Mouse (Mus musculus): ENCODE data around the gene Krt28. TPM values are rescaled to one million over a fixed set of nuclear protein-coding genes. Genes with fewer than 3 reads are reported as not detected.

The Krt28 gene
- polyA plus RNA-seq, 1 experiment from 2014 or later: 0.17 TPM

DNA sequence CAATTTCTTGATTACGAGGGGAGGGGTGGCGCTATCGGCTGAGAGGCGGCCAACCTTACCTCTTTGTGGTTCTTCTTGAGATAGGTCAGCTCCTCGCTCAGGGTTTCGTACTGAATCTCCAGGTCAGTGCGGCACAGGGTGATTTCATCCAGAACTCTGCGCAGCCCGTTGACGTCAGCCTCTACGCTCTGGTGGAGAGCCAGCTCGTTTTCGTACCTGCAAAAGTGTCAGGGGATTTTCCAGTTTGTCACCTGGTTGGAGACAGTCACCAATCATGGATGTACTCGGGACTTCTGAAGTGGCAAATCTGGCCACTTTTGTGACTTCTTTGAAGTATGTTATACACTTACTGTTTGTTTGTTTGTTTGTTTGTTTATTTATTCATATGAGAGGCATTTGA, 53.6 kb downstream of the Krt28 start:
- Histone ChIP-seq H3K36me3 (ENCODE audit: insufficient read depth, low read length) (no peaks in the 10 kb centered on the region), H3K27ac (ENCODE audit: low read length) (no peak overlapping the region), H3K27me3 (replicated peaks; ENCODE audit: insufficient read depth, low read length) (no peaks in the 10 kb centered on the region), H3K4me1 (ENCODE audit: insufficient read depth, low read depth, low read length) (no peaks in the 10 kb centered on the region), H3K9me3 (ENCODE audit: low read length) (no peaks in the 10 kb centered on the region), H3K4me2 (replicated peaks; ENCODE audit: low read depth, low read length) (no peak overlapping the region), H3K9ac (replicated peaks; ENCODE audit: low read depth) (no peak overlapping the region), H3K4me3 (ENCODE audit: low read depth, low read length) (no peak overlapping the region)
- TF ChIP-seq CTCF (IDR thresholded peaks at IDR 0.05): no peak
- TF ChIP-seq EP300 (IDR thresholded peaks at IDR 0.05): no peak
- no peak for DNase-seq (ENCODE audit: low spot score)
- ATAC-seq: no peak
- WGBS: 83% methylated on average over 14 of the region's 14 CpGs

DNA sequence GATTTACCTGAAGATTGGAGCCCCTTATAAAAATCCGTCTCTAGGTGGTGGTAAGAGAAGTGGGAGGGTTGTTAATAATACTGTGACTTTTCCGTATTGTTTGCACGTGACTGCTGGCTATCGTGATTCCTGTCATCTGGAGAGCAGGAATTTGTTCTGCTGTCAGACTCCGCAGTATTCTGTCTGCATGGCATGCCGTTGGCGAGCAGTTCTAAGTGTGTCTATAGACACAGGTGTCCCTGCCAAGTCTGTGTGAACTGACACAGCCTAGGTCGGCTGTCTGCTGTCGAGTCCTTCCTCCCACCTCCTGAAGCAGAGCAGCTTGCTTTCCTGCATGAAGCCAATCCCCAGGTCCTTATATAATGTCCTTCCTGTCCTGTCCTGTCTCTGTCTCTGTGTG, 55.6 kb downstream of the Krt28 start:
- Histone ChIP-seq H3K4me3 (ENCODE audit: low read depth, low read length) (no peak overlapping the region), H3K9me3 (ENCODE audit: low read length) (no peaks in the 10 kb centered on the region), H3K36me3 (ENCODE audit: insufficient read depth, low read length) (no peaks in the 10 kb centered on the region), H3K9ac (replicated peaks; ENCODE audit: low read depth) (no peak overlapping the region), H3K4me1 (ENCODE audit: insufficient read depth, low read depth, low read length) (no peaks in the 10 kb centered on the region), H3K27me3 (replicated peaks; ENCODE audit: insufficient read depth, low read length) (no peaks in the 10 kb centered on the region), H3K27ac (ENCODE audit: low read length) (no peak overlapping the region), H3K4me2 (replicated peaks; ENCODE audit: low read depth, low read length) (peak overlapping the region; percentile 35)
- TF ChIP-seq CTCF (IDR thresholded peaks at IDR 0.05): no peak
- TF ChIP-seq EP300 (IDR thresholded peaks at IDR 0.05): no peak
- no peak for ATAC-seq
- DNase-seq (ENCODE audit: low spot score): peak; percentile 23
- 30% methylated on average over 9 of the region's 9 CpGs for WGBS

DNA sequence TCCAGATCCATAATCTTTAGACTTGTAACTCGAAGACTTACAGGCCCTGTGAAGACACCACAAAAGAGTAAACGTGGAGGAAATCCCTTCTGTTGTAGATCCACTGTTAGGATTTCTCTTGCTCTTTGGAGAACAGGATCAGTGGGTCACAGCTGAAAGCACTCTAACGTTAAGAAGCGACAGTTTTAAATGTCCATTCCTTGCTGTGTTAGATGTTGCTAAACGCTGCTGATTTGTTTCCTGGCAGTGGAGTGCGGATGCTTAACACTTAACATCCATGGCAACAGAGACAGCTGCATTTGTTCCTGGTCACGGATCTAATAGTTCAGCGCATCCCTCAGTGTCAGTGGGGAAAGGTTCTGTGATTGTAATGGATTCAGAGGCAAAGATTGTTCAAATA, 58.2 kb downstream of the Krt28 start:
- Histone ChIP-seq H3K27ac (ENCODE audit: low read length) (no peak overlapping the region), H3K4me2 (replicated peaks; ENCODE audit: low read depth, low read length) (no peak overlapping the region), H3K36me3 (ENCODE audit: insufficient read depth, low read length) (no peaks in the 10 kb centered on the region), H3K9ac (replicated peaks; ENCODE audit: low read depth) (no peak overlapping the region), H3K27me3 (replicated peaks; ENCODE audit: insufficient read depth, low read length) (no peaks in the 10 kb centered on the region), H3K9me3 (ENCODE audit: low read length) (no peaks in the 10 kb centered on the region), H3K4me3 (ENCODE audit: low read depth, low read length) (no peak overlapping the region), H3K4me1 (ENCODE audit: insufficient read depth, low read depth, low read length) (no peaks in the 10 kb centered on the region)
- WGBS: 48% methylated on average over 8 of the region's 8 CpGs
- DNase-seq (ENCODE audit: low spot score) (peak; percentile 69), ATAC-seq (peak; percentile 67)
- TF ChIP-seq EP300 (IDR thresholded peaks at IDR 0.05) (no peak), CTCF (IDR thresholded peaks at IDR 0.05) (no peak)

Other genes with a start within 250 kb of the Krt28 start
- 0.50 and 0.69 TPM in 2 replicates for gene Ccr7, start 219.8 kb downstream of the Krt28 start, polyA plus RNA-seq (2015; fragmentation: Nextera tagmentation; extraction: Ambion mirVana)
- 133 and 136 TPM in 2 replicates for gene Smarce1, start 143.9 kb downstream of the Krt28 start, polyA plus RNA-seq (2015; fragmentation: Nextera tagmentation; extraction: Ambion mirVana)
- 0.40 and 0.44 TPM in 2 replicates for gene Krt222, start 130.8 kb downstream of the Krt28 start, polyA plus RNA-seq (2015; fragmentation: Nextera tagmentation; extraction: Ambion mirVana)
- not detected in 2 replicates for gene Krt24, start 89.6 kb downstream of the Krt28 start, polyA plus RNA-seq (2015; fragmentation: Nextera tagmentation; extraction: Ambion mirVana)
- 0.11 and 0.15 TPM in 2 replicates for gene Krt25, start 52.0 kb downstream of the Krt28 start, polyA plus RNA-seq (2015; fragmentation: Nextera tagmentation; extraction: Ambion mirVana)
- gene Krt26, start 36.9 kb downstream of the Krt28 start, polyA plus RNA-seq (2015; fragmentation: Nextera tagmentation; extraction: Ambion mirVana): not detected in 2 replicates
- gene Krt27, start 23.8 kb downstream of the Krt28 start, polyA plus RNA-seq (2015; fragmentation: Nextera tagmentation; extraction: Ambion mirVana): not detected in 2 replicates
- 18.4 and 19.6 TPM in 2 replicates for gene Krt10, start 14.5 kb upstream of the Krt28 start, polyA plus RNA-seq (2015; fragmentation: Nextera tagmentation; extraction: Ambion mirVana)
- gene Krt12, start 47.4 kb upstream of the Krt28 start, polyA plus RNA-seq (2015; fragmentation: Nextera tagmentation; extraction: Ambion mirVana): not detected in 2 replicates
- gene Krt20, start 63.2 kb upstream of the Krt28 start, polyA plus RNA-seq (2015; fragmentation: Nextera tagmentation; extraction: Ambion mirVana): 0.27 and 0.31 TPM in 2 replicates
- 8.2 and 9.7 TPM in 2 replicates for gene Krt23, start 118.2 kb upstream of the Krt28 start, polyA plus RNA-seq (2015; fragmentation: Nextera tagmentation; extraction: Ambion mirVana)
- gene Krt39, start 146.4 kb upstream of the Krt28 start, polyA plus RNA-seq (2015; fragmentation: Nextera tagmentation; extraction: Ambion mirVana): not detected in 2 replicates
- not detected in 2 replicates for gene Krt40, start 168.3 kb upstream of the Krt28 start, polyA plus RNA-seq (2015; fragmentation: Nextera tagmentation; extraction: Ambion mirVana)
- not detected in 2 replicates for gene Krtap3-3, start 176.0 kb upstream of the Krt28 start, polyA plus RNA-seq (2015; fragmentation: Nextera tagmentation; extraction: Ambion mirVana)
- not detected in 2 replicates for gene Krtap3-2, start 181.9 kb upstream of the Krt28 start, polyA plus RNA-seq (2015; fragmentation: Nextera tagmentation; extraction: Ambion mirVana)
- gene Gm11939, start 184.6 kb upstream of the Krt28 start, polyA plus RNA-seq (2015; fragmentation: Nextera tagmentation; extraction: Ambion mirVana): not detected in 2 replicates
- not detected in 2 replicates for gene Krtap3-1, start 191.7 kb upstream of the Krt28 start, polyA plus RNA-seq (2015; fragmentation: Nextera tagmentation; extraction: Ambion mirVana)
- 0.26 TPM in 1 of 2 replicates, not detected in the other for gene Krtap1-5, start 206.1 kb upstream of the Krt28 start, polyA plus RNA-seq (2015; fragmentation: Nextera tagmentation; extraction: Ambion mirVana)
- gene Krtap1-4, start 208.8 kb upstream of the Krt28 start, polyA plus RNA-seq (2015; fragmentation: Nextera tagmentation; extraction: Ambion mirVana): not detected in 2 replicates
- gene Krtap1-3, start 216.4 kb upstream of the Krt28 start, polyA plus RNA-seq (2015; fragmentation: Nextera tagmentation; extraction: Ambion mirVana): not detected in 2 replicates
- not detected in 2 replicates for gene Krtap9-3, start 223.2 kb upstream of the Krt28 start, polyA plus RNA-seq (2015; fragmentation: Nextera tagmentation; extraction: Ambion mirVana)
- gene Gm11938, start 228.4 kb upstream of the Krt28 start, polyA plus RNA-seq (2015; fragmentation: Nextera tagmentation; extraction: Ambion mirVana): not detected in 2 replicates
- not detected in 2 replicates for gene Gm11937, start 235.3 kb upstream of the Krt28 start, polyA plus RNA-seq (2015; fragmentation: Nextera tagmentation; extraction: Ambion mirVana)
- not detected in 2 replicates for gene Krtap2-4, start 239.9 kb upstream of the Krt28 start, polyA plus RNA-seq (2015; fragmentation: Nextera tagmentation; extraction: Ambion mirVana)
- gene Gm11562, start 245.5 kb upstream of the Krt28 start, polyA plus RNA-seq (2015; fragmentation: Nextera tagmentation; extraction: Ambion mirVana): not detected in 2 replicates